Mouse (Mus musculus) heart, postnatal 36 days (tissue): ENCODE data around the gene Traf3ip2. TPM values are rescaled to one million over a fixed set of nuclear protein-coding genes. Genes with fewer than 3 reads are reported as not detected.

Experiments used
- DNase-seq, 2 experiments: peaks; one replicate each; pipeline ENCODE4 v3.0.0; 2021 to 2022
- intact Hi-C: fragments of 180-260 bp; cut with DNase I; formaldehyde crosslinking; loops from one replicate; pipeline ENCODE4 v1.15.1; 2025
- total RNA-seq, 2 experiments: library from RNA; stranded (reverse); gene quantifications; 2 replicates each; pipeline ENCODE4 v1.2.3; 2021

Gene Traf3ip2
- total RNA-seq, 2 experiments from 2014 or later = 7.2 to 8.0 TPM

DNA sequence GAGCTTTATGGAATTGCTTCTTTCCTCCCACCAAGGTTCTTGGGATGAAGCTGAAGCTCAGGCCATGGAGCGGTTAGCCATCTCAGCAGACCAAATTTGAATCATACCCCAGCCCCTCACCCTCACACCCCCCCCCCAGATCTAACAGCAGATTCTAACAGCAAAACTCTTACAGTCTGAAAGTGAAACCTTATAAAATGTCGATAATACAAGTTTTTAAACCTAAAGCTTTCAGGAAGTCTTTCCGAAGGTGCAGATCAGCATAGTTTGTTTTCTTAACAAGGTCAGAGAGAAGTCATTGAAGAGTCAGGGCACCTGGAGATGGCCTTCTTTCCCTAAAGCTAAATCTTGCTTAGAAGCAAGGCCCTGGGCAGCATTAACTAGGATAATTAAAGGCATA lies 53.3 kb downstream of the Traf3ip2 start:
- intact Hi-C loops = no loop called here
- no peak for DNase-seq

DNA sequence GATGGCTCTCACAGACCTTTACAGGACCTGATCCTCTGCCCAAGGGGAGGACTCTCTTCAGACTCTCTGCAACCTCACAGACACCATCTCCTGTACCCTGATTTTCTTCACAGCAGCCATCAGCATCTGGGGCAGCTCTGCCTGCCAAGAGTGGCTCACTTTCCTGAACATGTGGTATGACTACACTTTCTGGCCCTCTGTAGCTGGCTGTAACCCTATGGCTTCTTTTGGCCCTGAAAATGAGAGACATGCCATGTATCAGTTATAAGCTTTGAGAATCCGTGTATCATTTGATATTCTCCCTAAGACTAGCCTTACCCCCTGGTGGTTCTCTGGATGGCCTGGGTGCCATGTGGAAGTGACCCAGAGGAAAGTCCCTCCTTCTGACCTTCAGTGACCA lies 58.7 kb downstream of the Traf3ip2 start:
- DNase-seq = no peak
- intact Hi-C loops = no loop called here

DNA sequence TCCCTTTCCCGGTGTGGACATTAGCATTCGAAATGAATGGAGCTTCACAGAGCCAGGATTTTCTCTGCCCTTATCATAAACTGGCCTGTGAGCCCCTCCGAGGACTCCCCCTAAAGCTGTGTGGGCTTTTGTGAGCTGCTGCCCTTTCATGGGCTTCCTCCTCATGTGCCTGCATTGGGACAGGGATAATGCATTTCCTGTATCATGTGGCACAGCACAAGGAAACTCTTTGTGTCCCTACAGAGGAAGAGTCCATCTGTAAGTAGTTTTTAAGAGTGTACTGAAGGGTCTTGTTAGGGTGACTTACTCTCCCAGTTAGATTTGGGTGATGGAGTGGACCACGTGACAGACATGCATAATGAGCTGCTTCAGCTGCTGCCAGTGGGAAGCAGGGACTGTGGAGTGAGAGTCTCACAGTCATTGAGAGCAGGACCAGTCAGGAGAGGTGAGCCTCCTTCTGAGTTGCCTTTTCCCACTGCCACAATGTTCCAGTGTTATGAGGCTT lies 59.9 kb downstream of the Traf3ip2 start:
- no peak for DNase-seq
- intact Hi-C loops = no loop called here

DNA sequence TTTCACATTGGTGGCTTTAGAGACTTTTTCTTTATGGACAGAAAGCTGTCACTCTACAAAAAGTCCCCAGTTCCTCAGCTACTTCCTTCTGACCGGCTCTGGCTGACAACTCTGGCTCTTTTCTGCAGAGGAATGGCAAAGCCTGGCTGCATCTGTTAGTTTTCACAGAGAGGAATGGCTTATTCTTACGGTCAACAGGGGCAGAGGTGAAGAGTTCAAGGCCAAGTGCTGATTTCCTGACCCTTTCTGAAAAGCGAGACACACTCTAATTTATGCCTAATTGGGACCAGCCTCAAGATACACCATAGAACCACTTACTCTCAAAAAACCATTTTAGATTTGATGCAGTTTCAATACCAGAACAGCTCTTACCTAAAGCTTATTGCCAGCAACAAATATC lies 61.4 kb downstream of the Traf3ip2 start:
- intact Hi-C loops = no loop called here

DNA sequence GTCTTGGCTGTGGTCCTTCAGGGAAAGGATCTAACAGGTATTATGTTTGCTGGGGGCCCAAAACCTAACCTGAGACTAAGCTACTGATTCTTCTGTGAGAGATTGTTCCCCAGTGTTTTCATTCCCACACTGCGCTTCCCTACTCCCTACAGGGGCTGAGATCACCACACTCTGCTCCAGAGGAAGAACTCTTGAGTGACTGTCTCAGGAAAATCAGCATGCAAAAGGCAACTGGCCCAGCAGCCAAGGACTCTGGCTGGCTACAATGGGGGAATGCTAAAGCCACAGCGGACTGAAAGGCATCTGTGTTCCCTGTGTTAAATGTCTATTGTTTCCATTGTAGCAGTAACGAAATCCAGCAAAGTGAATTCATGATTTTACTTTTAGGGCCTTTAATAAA lies 62.0 kb downstream of the Traf3ip2 start:
- intact Hi-C loops = no loop called here
- no peak for DNase-seq

More for the DNA sequence above, 61.4 kb downstream of the Traf3ip2 start:
- no peak for DNase-seq

DNA sequence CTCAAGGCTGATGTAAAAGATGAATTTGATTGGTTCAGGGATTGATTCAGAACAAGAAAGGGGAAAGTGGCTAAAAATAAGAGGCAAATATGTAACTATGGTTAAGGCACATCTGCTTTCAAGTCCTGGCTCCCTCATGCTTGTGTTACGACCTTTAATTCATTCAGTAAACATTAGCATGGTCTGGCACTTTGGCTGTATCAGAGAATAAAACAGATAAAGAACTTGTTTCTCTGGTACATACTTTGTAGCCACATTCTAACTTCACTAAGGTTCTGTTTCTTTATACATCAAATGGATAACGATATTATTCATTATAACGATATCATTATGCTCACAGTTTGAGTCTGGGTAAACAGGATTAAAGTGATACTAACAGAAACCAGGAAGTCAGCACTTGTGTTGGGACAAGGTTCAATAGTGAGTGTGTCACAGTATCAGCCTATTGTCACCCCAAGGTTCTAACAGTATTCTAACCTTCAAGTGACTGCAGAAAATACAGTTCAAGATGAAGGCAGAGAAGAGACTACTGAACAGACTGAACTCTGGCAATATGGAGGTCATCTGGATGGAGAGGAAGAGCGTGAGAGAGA lies 65.6 kb downstream of the Traf3ip2 start:
- intact Hi-C loops = no loop called here

DNA sequence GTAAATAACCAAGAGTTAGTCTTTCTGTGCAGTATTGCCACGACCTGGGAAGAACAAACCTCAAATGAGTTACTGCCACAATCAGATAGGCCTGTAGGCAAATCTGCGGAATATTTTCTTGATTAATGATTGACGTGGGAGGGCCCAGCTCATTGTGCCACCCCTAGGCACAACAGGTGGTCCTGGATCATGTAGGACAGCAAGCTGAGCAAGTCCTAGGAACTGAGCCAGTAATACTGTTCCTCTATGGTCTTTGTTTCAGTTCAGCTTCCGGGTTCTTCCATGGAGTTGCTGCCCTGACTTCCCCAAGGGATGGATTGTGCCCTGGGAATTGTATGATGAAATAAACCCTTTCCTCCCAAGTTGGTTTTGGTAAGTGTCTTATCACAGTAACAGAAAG lies 68.3 kb downstream of the Traf3ip2 start:
- intact Hi-C loops = no loop called here
- DNase-seq = no peak

More for the DNA sequence above, 65.6 kb downstream of the Traf3ip2 start:
- no peak for DNase-seq

DNA sequence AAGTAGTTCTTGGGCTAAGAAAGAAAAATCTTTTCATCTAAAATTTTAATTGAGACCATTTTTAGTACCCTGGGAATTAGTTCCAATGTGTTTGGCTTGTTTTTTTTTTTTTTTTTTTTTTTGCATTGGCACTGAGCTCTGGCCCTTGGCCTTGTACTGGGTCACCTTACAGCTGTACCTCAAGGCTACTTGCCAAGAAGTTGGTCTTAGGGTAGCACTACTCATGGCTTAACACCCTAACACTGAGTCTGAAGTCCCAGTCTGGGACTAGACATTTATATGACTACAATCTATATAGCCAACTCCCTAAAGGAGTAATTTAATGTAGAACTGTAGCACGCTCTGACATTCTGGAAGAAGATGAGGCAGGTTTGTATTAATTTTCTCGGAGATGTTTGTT lies 69.8 kb downstream of the Traf3ip2 start:
- no peak for DNase-seq
- intact Hi-C loops = no loop called here

DNA sequence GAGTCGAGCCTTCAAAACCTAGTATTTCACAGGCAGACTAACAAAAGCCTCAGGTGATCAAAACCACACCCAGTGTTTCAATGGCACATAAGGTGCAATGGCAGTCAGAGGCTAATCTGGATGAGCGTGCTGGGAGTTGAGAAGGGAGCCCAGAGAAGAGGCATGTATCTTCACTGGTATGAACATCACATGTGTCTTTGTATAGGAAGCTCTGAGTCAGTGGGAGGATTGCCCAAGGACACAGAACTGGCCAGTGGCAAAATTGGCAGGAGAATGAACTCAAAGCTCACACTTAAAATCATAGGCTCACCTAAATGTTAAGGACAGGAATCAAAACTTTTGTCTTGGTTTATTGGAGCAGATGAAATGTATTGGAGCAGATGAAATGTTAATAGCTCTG lies 70.7 kb downstream of the Traf3ip2 start:
- intact Hi-C loops = no loop called here
- DNase-seq = no peak

DNA sequence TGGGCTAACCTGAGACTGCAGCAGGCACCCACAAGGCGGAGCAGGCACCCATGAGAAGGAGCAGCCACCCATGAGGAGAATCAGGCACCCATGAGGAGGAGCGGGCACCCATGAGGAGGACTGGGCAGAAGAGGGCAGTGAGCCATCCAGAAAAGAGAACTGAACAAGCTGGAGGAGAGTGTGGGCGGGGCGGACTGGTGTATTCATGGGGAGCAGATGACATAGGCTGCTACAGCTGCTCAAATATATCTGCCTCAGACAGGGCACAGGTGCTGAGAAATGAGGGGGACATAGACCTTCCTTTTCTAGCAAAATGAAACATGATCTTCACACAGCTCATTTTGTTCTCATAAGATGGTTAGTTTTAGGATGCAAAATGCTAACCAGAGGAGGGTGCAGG lies 74.1 kb downstream of the Traf3ip2 start:
- no peak for DNase-seq
- intact Hi-C loops = no loop called here

DNA sequence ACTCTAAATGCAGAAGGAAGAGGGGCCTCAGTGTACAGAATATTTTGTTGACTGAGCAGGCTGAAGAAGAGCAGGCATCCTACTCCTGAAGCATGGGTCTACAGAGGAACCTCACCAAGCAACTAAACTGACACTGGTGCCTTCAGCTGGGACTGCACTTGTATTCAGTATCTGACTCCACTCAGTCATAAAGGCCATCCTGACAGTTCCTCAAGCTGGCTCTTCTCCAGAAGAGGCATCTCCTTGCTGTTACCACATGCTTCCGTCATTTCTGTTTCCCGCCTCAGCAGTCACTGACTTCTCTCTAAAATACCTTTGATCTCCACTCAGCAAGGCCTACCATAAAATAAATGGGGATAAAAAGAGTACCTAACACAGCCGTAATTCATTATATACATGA lies 75.1 kb downstream of the Traf3ip2 start:
- no peak for DNase-seq
- intact Hi-C loops = no loop called here

DNA sequence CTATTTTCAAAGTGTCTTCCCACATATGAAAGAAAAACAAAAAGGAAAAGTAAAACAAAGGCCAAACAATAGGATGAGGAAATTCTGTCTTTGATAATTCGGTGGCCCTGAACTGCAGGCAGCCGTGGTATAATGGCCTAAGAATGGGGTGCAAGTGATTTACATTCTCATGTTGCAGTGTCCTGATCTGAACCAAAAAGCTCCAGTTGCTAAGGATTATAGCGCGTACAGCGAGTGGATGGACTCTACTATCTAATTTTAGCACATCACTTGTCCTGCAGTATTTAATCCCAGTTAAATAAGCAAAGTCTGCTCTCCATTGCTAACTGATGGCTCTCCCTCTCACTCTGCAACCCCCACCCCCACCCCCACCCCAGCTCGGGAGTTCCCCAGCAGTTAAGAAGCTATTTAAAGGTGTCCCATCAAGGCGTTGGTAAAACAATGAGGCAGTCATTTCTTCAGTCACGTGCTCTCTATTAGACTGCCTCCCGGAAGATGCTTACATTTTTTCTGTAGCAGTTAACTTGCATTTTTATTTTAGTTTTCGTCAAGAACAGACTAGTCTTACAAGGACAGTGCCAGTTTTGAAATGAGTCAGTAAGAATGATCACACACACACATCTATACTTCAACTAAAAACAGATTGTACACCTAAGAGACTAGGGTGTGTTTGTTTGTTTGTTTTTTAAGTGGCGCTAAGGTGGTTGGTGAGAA lies 78.8 kb downstream of the Traf3ip2 start:
- intact Hi-C loops = no loop called here
- no peak for DNase-seq

DNA sequence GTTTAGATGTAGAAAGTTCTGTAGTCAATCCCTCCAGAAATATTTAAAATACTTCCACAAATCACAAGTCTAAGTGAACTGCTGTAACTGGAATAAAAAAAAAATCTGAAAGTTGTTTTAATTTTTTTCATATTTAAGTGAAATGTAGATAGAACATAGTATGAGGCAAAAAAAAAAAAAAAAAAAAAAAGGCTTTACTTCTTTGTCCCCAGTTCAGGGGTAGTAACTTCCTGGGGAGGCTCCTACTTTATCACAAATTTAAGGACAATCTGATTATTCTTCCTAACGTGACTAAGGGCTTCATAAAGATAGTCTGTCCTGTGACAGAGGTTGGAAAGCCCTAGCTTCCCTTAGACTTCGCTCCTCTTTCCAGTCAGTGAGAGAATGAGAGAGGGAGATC lies 79.4 kb downstream of the Traf3ip2 start:
- intact Hi-C loops = no loop called here
- no peak for DNase-seq

Other genes with a start within 250 kb of the Traf3ip2 start
- gene Fyn, start 244.1 kb upstream of the Traf3ip2 start, total RNA-seq = 10 to 100 TPM; 32.1 to 35.1 TPM
- 10 to 100 TPM; 14.3 to 17.9 TPM for gene Rev3l, start 119.2 kb downstream of the Traf3ip2 start, total RNA-seq